In genomic region chr1:189875439-189875861, GRCm38 (mm10) we compare ENCODE assay signal across 15 mouse cellular contexts. TPM values are rescaled to one million over a fixed set of nuclear protein-coding genes. Genes with fewer than 3 reads are reported as not detected.
DNase-seq lines count a peak whose midpoint lies in the region; ATAC-seq and TF ChIP-seq lines count a peak whose summit lies in the region.
"Had no signal": no experiment of that assay in that cellular context is flagged by ENCODE, and none has a peak within 500 bp of the region (broad histone marks: within the 10 kb centered on the region; RNA-seq: fewer than 3 reads in every experiment).

No protein-coding gene starts in this region.

- no peak overlapping the region for H3K4me3 ChIP-seq in heart, embryonic 13.5 days
- no peak overlapping the region for H3K4me3 ChIP-seq in kidney, embryonic 16.5 days (ENCODE audit: low read length)
- H3K4me3 ChIP-seq: embryonic facial prominence, embryonic 12.5 days; forebrain, embryonic 12.5 days had no signal

- WGBS in heart, embryonic 13.5 days, result 30% methylated on average over 6 of the region's 6 CpGs
- WGBS in kidney, embryonic 16.5 days, result 13% methylated on average over 6 of the region's 6 CpGs

- H3K4me2 ChIP-seq in heart, embryonic 13.5 days, result no peak overlapping the region
- H3K4me2 ChIP-seq in kidney, embryonic 16.5 days (replicated peaks; ENCODE audit: low read depth, low read length), result no peak overlapping the region
- H3K4me2 ChIP-seq: embryonic facial prominence, embryonic 12.5 days; forebrain, embryonic 12.5 days had no signal

- no peak for DNase-seq in heart, adult 18-20 months
- DNase-seq in Patski (ENCODE audit: low read depth, low spot score), result no peak
- DNase-seq in lung, postnatal 10 days, result peak; percentile 34
- no peak for DNase-seq in c-Kit-positive CD71-positive TER-119-positive erythroid progenitor cells, embryonic 14.5 days (ENCODE audit: low spot score)
- no peak for DNase-seq in adrenal gland, adult 8-10 months
- no peak for DNase-seq in ovary, postnatal 36 days (ENCODE audit: low spot score)
- DNase-seq: cerebellum, adult 8-10 months; gastrocnemius, postnatal 14 days; liver, postnatal 0 days; spleen, adult 18-20 months had no signal

- CTCF ChIA-PET in Patski (lab: Charles Lee), result interaction anchor here (1.1 to 1.8 kb wide), 2 partner anchors 63 to 78 kb away, joined by 3 read pairs; no protein-coding TSS in a partner anchor

- POLR2A ChIA-PET in Patski (lab: Charles Lee), result interaction anchor here (0.7 to 1.0 kb wide), 2 partner anchors 18 to 156 kb away, joined by 3 read pairs; no protein-coding TSS in a partner anchor

- H3K9ac ChIP-seq in heart, embryonic 13.5 days, result peak overlapping the region; percentile 63
- no peak overlapping the region for H3K9ac ChIP-seq in kidney, embryonic 16.5 days (replicated peaks; ENCODE audit: low read length)
- H3K9ac ChIP-seq: embryonic facial prominence, embryonic 12.5 days; forebrain, embryonic 12.5 days; liver, postnatal 0 days had no signal

- H3K36me3 ChIP-seq in heart, embryonic 13.5 days, result peaks cover 50% of the 10 kb centered on the region
- H3K36me3 ChIP-seq in kidney, embryonic 16.5 days (ENCODE audit: insufficient read depth, low read length), result peaks cover 34% of the 10 kb centered on the region
- H3K36me3 ChIP-seq: forebrain, embryonic 12.5 days had no signal

- H3K27me3 ChIP-seq in heart, embryonic 13.5 days (replicated peaks), result no peaks in the 10 kb centered on the region
- no peaks in the 10 kb centered on the region for H3K27me3 ChIP-seq in Patski
- H3K27me3 ChIP-seq in kidney, embryonic 16.5 days (ENCODE audit: insufficient read depth, low read length), result no peaks in the 10 kb centered on the region
- H3K27me3 ChIP-seq: embryonic facial prominence, embryonic 12.5 days; forebrain, embryonic 12.5 days had no signal

- peaks cover 68% of the 10 kb centered on the region for H3K4me1 ChIP-seq in heart, embryonic 13.5 days
- peaks cover 30% of the 10 kb centered on the region for H3K4me1 ChIP-seq in kidney, embryonic 16.5 days (ENCODE audit: insufficient read depth, low read length)
- H3K4me1 ChIP-seq: forebrain, embryonic 12.5 days had no signal

- no peak for TF ChIP-seq CTCF in Patski (IDR thresholded peaks at IDR 0.05)

- no peaks in the 10 kb centered on the region for H3K9me3 ChIP-seq in heart, embryonic 13.5 days
- no peaks in the 10 kb centered on the region for H3K9me3 ChIP-seq in kidney, embryonic 16.5 days (ENCODE audit: low read length)
- H3K9me3 ChIP-seq: embryonic facial prominence, embryonic 12.5 days; forebrain, embryonic 12.5 days had no signal

- in situ Hi-C loops in Patski (cut with MboI; ENCODE audit: low pct_unique_long_range_greater_than_20kb), result loop anchor here (5.0 kb wide), 1 partner anchor 88 kb away; no protein-coding TSS in a partner anchor

- peak overlapping the region; percentile 65 for H3K27ac ChIP-seq in heart, embryonic 13.5 days (replicated peaks)
- peak overlapping the region; percentile 63 for H3K27ac ChIP-seq in kidney, embryonic 16.5 days (ENCODE audit: low read length)
- H3K27ac ChIP-seq: embryonic facial prominence, embryonic 12.5 days; forebrain, embryonic 12.5 days had no signal

- ATAC-seq in heart, embryonic 13.5 days (ENCODE audit: extremely low read depth, insufficient number of reproducible peaks, low FRiP score, low TSS enrichment), result no peak
- peak; percentile 58 for ATAC-seq in Patski
- no peak for ATAC-seq in kidney, embryonic 16.5 days (ENCODE audit: low FRiP score, low TSS enrichment)
- ATAC-seq: CD4-positive, CD25-positive, alpha-beta regulatory T cell, adult 4 months; liver, postnatal 0 days had no signal

RNA-seq across cellular contexts. Expression of gene Smyd2, which starts 46.7 kb away (rescaled TPM):
- polyA plus RNA-seq in heart, embryonic 13.5 days (2015; fragmentation: Nextera tagmentation; extraction: Ambion mirVana), result 187 and 209 TPM in 2 replicates
- total RNA-seq in heart, adult 18-20 months (2021), result 100 to 1,000 TPM in 1 of 2 experiments, 10 to 100 TPM in 1; 92.9 to 112 TPM
- 113 TPM for polyA plus RNA-seq in Patski (2021)
- 87.6 and 89.7 TPM in 2 replicates for polyA plus RNA-seq in kidney, embryonic 16.5 days (2015; fragmentation: Nextera tagmentation; extraction: Ambion mirVana)
- 10 to 100 TPM; 82.4 to 88.4 (median 85.1) TPM for total RNA-seq in adrenal gland, adult 8-10 months (2022)
